Mouse (Mus musculus) mouse embryonic stem cell (cell line): ENCODE measurements around the gene Nol12.

Experiments
- in situ Hi-C, 2 experiments: fragments of 300-500 bp; cut with MboI; formaldehyde crosslinking; loops; 1 replicate in 1 of 2; 3 replicates in 1 of 2; pipeline ENCODE4 v1.14.3; 2019 to 2020; ENCODE audit warnings: low sequenced_read_pairs in 2 of 2, low pct_unique_long_range_greater_than_20kb in 1 of 2, mixed read lengths in 1 of 2; ENCODE audit not compliant: unreplicated experiment in 1 of 2

The Nol12 gene

GRCm38 (mm10) chr15:78983436-78984285 is 48.9 kb downstream of the Nol12 start:
- in situ Hi-C loops, result no loop called here

GRCm38 (mm10) chr15:78984286-78984778 is 49.6 kb downstream of the Nol12 start:
- in situ Hi-C loops, result no loop called here

GRCm38 (mm10) chr15:78986536-78987220 is 51.9 kb downstream of the Nol12 start:
- in situ Hi-C loops, result no loop called here

GRCm38 (mm10) chr15:78988499-78988971 is 53.8 kb downstream of the Nol12 start:
- in situ Hi-C loops, result no loop called here

GRCm38 (mm10) chr15:78989152-78990092 is 54.7 kb downstream of the Nol12 start:
- in situ Hi-C loops, result no loop called here

GRCm38 (mm10) chr15:78990093-78990463 is 55.3 kb downstream of the Nol12 start:
- in situ Hi-C loops, result no loop called here

GRCm38 (mm10) chr15:78990970-78991525 is 56.3 kb downstream of the Nol12 start:
- in situ Hi-C loops, result no loop called here

- in situ Hi-C loops, result no loop called here
Observed at GRCm38 (mm10) chr15:78992235-78992634, 57.5 kb downstream of the Nol12 start.

- in situ Hi-C loops, result no loop called here
Observed at GRCm38 (mm10) chr15:78992925-78993324, 58.2 kb downstream of the Nol12 start.
